Mouse (Mus musculus): Measurements from ENCODE around the gene Ankrd27.

- TF ChIP-seq CTCF (IDR thresholded peaks at IDR 0.05; ENCODE audit: borderline replicate concordance, insufficient read depth, low read length) (no peak), POLR2A (IDR thresholded peaks at IDR 0.05; ENCODE audit: low read depth, low read length) (no peak)
These were observed 8.3 kb downstream of the Ankrd27 start for GRCm38 (mm10) chr7:35594311-35594710.

Data from embryonic fibroblast, embryonic 13.5 days (primary cell).